Mouse (Mus musculus) MEL (cell line): ENCODE results near the gene Padi6. TPM values are rescaled to one million over a fixed set of nuclear protein-coding genes. Genes with fewer than 3 reads are reported as not detected.

Experiments
- DNase-seq: peaks from one replicate; pipeline ENCODE4 v3.0.0; 2011; ENCODE audit warnings: low read depth, low spot score
- H3K27ac ChIP-seq: 2 replicates; pipeline ENCODE4 v1.5.1; 2012; ENCODE audit warnings: low read depth, mild to moderate bottlenecking, control low read depth, low read length, moderate library complexity; ENCODE audit not compliant: control insufficient read depth
- H3K27me3 ChIP-seq, 2 experiments: fragments of 150-350 bp in 1 of 2; sonication (generic) in 1 of 2; 2 replicates each; pipeline ENCODE4 v1.6.1; 2012; ENCODE audit warnings: low read length in 2 of 2, mild to moderate bottlenecking in 2 of 2, improper control_type of control experiment in 1 of 2, moderate library complexity in 1 of 2; ENCODE audit not compliant: insufficient read depth in 2 of 2, control insufficient read depth in 1 of 2
- H3K36me3 ChIP-seq, 2 experiments: 2 replicates each; pipeline ENCODE4 v1.6.1; 2012 to 2014; ENCODE audit warnings: low read length in 2 of 2, improper control_type of control experiment in 1 of 2, inconsistent platforms in 1 of 2, mild to moderate bottlenecking in 1 of 2; ENCODE audit not compliant: insufficient read depth in 2 of 2, control insufficient read depth in 1 of 2
- H3K4me1 ChIP-seq, 2 experiments: fragments of 150-350 bp in 1 of 2; sonication (generic) in 1 of 2; 2 replicates each; pipeline ENCODE4 v1.6.1; 2012; ENCODE audit warnings: low read length in 2 of 2, improper control_type of control experiment in 1 of 2, mild to moderate bottlenecking in 1 of 2; ENCODE audit not compliant: insufficient read depth in 2 of 2, control insufficient read depth in 1 of 2
- H3K4me3 ChIP-seq, 2 experiments: fragments of 150-350 bp in 1 of 2; sonication (generic) in 1 of 2; 2 replicates each; pipeline ENCODE4 v1.5.1; 2012; ENCODE audit warnings: low read depth in 2 of 2, low read length in 2 of 2, mild to moderate bottlenecking in 2 of 2, moderate library complexity in 2 of 2, control low read depth in 1 of 2, improper control_type of control experiment in 1 of 2; ENCODE audit not compliant: control insufficient read depth in 1 of 2, insufficient read depth in 1 of 2
- H3K79me2 ChIP-seq: 2 replicates; pipeline ENCODE4 v1.6.1; 2012; ENCODE audit warnings: mild to moderate bottlenecking, low read length, moderate library complexity; ENCODE audit not compliant: control insufficient read depth, poor library complexity, insufficient read depth
- H3K9ac ChIP-seq: 2 replicates; pipeline ENCODE4 v1.6.1; 2012; ENCODE audit warnings: low read depth, mild to moderate bottlenecking, control low read depth, low read length, moderate library complexity; ENCODE audit not compliant: control insufficient read depth, poor library complexity, severe bottlenecking
- H3K9me3 ChIP-seq: fragments of 150-350 bp; sonication (generic); replicated peaks from 2 replicates; pipeline ENCODE4 v1.6.1; 2012; ENCODE audit warnings: mild to moderate bottlenecking, low read length, improper control_type of control experiment, moderate library complexity; ENCODE audit not compliant: insufficient read depth
- BHLHE40 ChIP-seq: IDR thresholded peaks from 2 replicates; pipeline ENCODE4 v1.6.1; 2012; ENCODE audit warnings: low read depth, mild to moderate bottlenecking, inconsistent platforms, low read length, improper control_type of control experiment, borderline replicate concordance
- CHD1 ChIP-seq: IDR thresholded peaks from 2 replicates; pipeline ENCODE4 v1.6.1; 2012; ENCODE audit warnings: low read depth, mild to moderate bottlenecking, inconsistent platforms, low read length, improper control_type of control experiment
- CHD2 ChIP-seq: IDR thresholded peaks from 2 replicates; pipeline ENCODE4 v1.6.1; 2011; ENCODE audit warnings: low read length, improper control_type of control experiment
- CTCF ChIP-seq, 3 experiments: IDR thresholded peaks in 2 of 3; conservative IDR thresholded peaks in 1 of 3; 2 replicates each; pipeline ENCODE4 v1.5.1; 2011 to 2012; ENCODE audit warnings: low read length in 3 of 3, low read depth in 2 of 3, mild to moderate bottlenecking in 2 of 3, improper control_type of control experiment in 1 of 3, inconsistent platforms in 1 of 3, mixed read lengths in 1 of 3, moderate library complexity in 1 of 3; ENCODE audit not compliant: control insufficient read depth in 1 of 3, insufficient read depth in 1 of 3, poor library complexity in 1 of 3, severe bottlenecking in 1 of 3
- E2F4 ChIP-seq: IDR thresholded peaks from 2 replicates; pipeline ENCODE4 v1.6.1; 2011; ENCODE audit warnings: low read depth, low read length, improper control_type of control experiment, borderline replicate concordance
- ELF1 ChIP-seq: IDR thresholded peaks from 2 replicates; pipeline ENCODE4 v1.6.1; 2014; ENCODE audit warnings: low read depth, mild to moderate bottlenecking, inconsistent platforms, low read length, improper control_type of control experiment, moderate library complexity
- EP300 ChIP-seq, 2 experiments: IDR thresholded peaks; 2 replicates each; pipeline ENCODE4 v1.6.1; 2011; ENCODE audit warnings: improper control_type of control experiment in 2 of 2, low read length in 2 of 2, low read depth in 1 of 2, mild to moderate bottlenecking in 1 of 2
- ETS1 ChIP-seq: IDR thresholded peaks from 2 replicates; pipeline ENCODE4 v1.6.1; 2012; ENCODE audit warnings: low read depth, mild to moderate bottlenecking, inconsistent platforms, low read length, improper control_type of control experiment, moderate library complexity
- GABPA ChIP-seq: IDR thresholded peaks from 2 replicates; pipeline ENCODE4 v1.6.1; 2012; ENCODE audit warnings: low read depth, mild to moderate bottlenecking, inconsistent platforms, low read length, improper control_type of control experiment, moderate library complexity
- GATA1 ChIP-seq: IDR thresholded peaks from 2 replicates; pipeline ENCODE4 v1.6.1; 2011; ENCODE audit warnings: low read depth, low read length, improper control_type of control experiment
- HCFC1 ChIP-seq: IDR thresholded peaks from 2 replicates; pipeline ENCODE4 v1.6.1; 2012; ENCODE audit warnings: low read depth, mild to moderate bottlenecking, inconsistent platforms, low read length, improper control_type of control experiment, moderate library complexity
- JUND ChIP-seq: IDR thresholded peaks from 2 replicates; pipeline ENCODE4 v1.6.1; 2011; ENCODE audit warnings: low read depth, mild to moderate bottlenecking, improper control_type of control experiment, low read length
- MAFK ChIP-seq: IDR thresholded peaks from 2 replicates; pipeline ENCODE4 v1.6.1; 2011; ENCODE audit warnings: low read depth, mild to moderate bottlenecking, low read length, improper control_type of control experiment, borderline replicate concordance
- MAX ChIP-seq: IDR thresholded peaks from 2 replicates; pipeline ENCODE4 v1.6.1; 2011; ENCODE audit warnings: low read length, improper control_type of control experiment
- MAZ ChIP-seq: IDR thresholded peaks from 2 replicates; pipeline ENCODE4 v1.6.1; 2012; ENCODE audit warnings: low read depth, mild to moderate bottlenecking, inconsistent platforms, low read length, improper control_type of control experiment
- MEF2A ChIP-seq: IDR thresholded peaks from 2 replicates; pipeline ENCODE4 v1.6.1; 2014; ENCODE audit warnings: low read depth, mild to moderate bottlenecking, inconsistent platforms, low read length, improper control_type of control experiment; ENCODE audit not compliant: poor library complexity, insufficient replicate concordance, severe bottlenecking; ENCODE audit errors: extremely low read depth
- MXI1 ChIP-seq: IDR thresholded peaks from 2 replicates; pipeline ENCODE4 v1.6.1; 2011; ENCODE audit warnings: mild to moderate bottlenecking, low read depth, low read length, improper control_type of control experiment
- MYC ChIP-seq: IDR thresholded peaks from 2 replicates; pipeline ENCODE4 v1.6.1; 2011; ENCODE audit warnings: low read depth, mild to moderate bottlenecking, low read length, improper control_type of control experiment, moderate library complexity
- NELFE ChIP-seq: IDR thresholded peaks from 2 replicates; pipeline ENCODE4 v1.6.1; 2011; ENCODE audit warnings: low read depth, low read length, improper control_type of control experiment
- POLR2A ChIP-seq, 2 experiments: IDR thresholded peaks; 2 replicates each; pipeline ENCODE4 v1.6.1; 2011 to 2012; ENCODE audit warnings: low read length in 2 of 2, mild to moderate bottlenecking in 2 of 2, control low read depth in 1 of 2, improper control_type of control experiment in 1 of 2, low read depth in 1 of 2, moderate library complexity in 1 of 2; ENCODE audit not compliant: control insufficient read depth in 1 of 2, insufficient read depth in 1 of 2, poor library complexity in 1 of 2
- POLR2AphosphoS5 ChIP-seq: IDR thresholded peaks from 2 replicates; pipeline ENCODE4 v1.6.1; 2012; ENCODE audit warnings: low read depth, borderline replicate concordance, mild to moderate bottlenecking, inconsistent platforms, low read length, moderate library complexity, mixed read lengths
- RAD21 ChIP-seq: IDR thresholded peaks from 2 replicates; pipeline ENCODE4 v1.6.1; 2011; ENCODE audit warnings: mild to moderate bottlenecking, low read depth, low read length, improper control_type of control experiment
- RCOR1 ChIP-seq: IDR thresholded peaks from 2 replicates; pipeline ENCODE4 v1.6.1; 2012; ENCODE audit warnings: low read depth, mild to moderate bottlenecking, inconsistent platforms, low read length, improper control_type of control experiment
- SIN3A ChIP-seq: IDR thresholded peaks from 2 replicates; pipeline ENCODE4 v1.6.1; 2012; ENCODE audit warnings: low read length, improper control_type of control experiment, inconsistent platforms
- SMC3 ChIP-seq: IDR thresholded peaks from 2 replicates; pipeline ENCODE4 v1.6.1; 2011; ENCODE audit warnings: low read depth, low read length, improper control_type of control experiment
- TAL1 ChIP-seq: IDR thresholded peaks from 2 replicates; pipeline ENCODE4 v1.6.1; 2012; ENCODE audit warnings: mild to moderate bottlenecking, inconsistent platforms, low read length, moderate library complexity, mixed read lengths
- TCF12 ChIP-seq: IDR thresholded peaks from 2 replicates; pipeline ENCODE4 v1.6.1; 2014; ENCODE audit warnings: low read depth, mild to moderate bottlenecking, inconsistent platforms, low read length, improper control_type of control experiment, moderate library complexity
- USF2 ChIP-seq, 2 experiments: IDR thresholded peaks; 2 replicates each; pipeline ENCODE4 v1.6.1; 2011 to 2012; ENCODE audit warnings: improper control_type of control experiment in 2 of 2, low read length in 2 of 2, borderline replicate concordance in 1 of 2, inconsistent platforms in 1 of 2, low read depth in 1 of 2, mild to moderate bottlenecking in 1 of 2; ENCODE audit not compliant: insufficient read depth in 1 of 2
- ZC3H11A ChIP-seq: IDR thresholded peaks from 2 replicates; pipeline ENCODE4 v1.6.1; 2012; ENCODE audit warnings: low read depth, mild to moderate bottlenecking, inconsistent platforms, low read length, improper control_type of control experiment
- ZMIZ1 ChIP-seq: IDR thresholded peaks from 2 replicates; pipeline ENCODE4 v1.6.1; 2012; ENCODE audit warnings: low read depth, mild to moderate bottlenecking, inconsistent platforms, low read length, improper control_type of control experiment, moderate library complexity
- polyA plus RNA-seq, 2 experiments: library from polyadenylated mRNA; stranded (reverse) in 1 of 2; unstranded in 1 of 2; fragments of >175 nt in 1 of 2; fragments of >200 nt in 1 of 2; gene quantifications; 2 replicates each; pipeline versions ENCODE4 v1.2.1 to v1.2.4; 2012; ENCODE audit warnings: low replicate concordance in 2 of 2, low read depth in 1 of 2; ENCODE audit not compliant: insufficient read length in 2 of 2, insufficient read depth in 1 of 2, missing spikeins in 1 of 2
- total RNA-seq: library from RNA; depleted of rRNA; stranded (reverse); fragments of 300-350 nt; gene quantifications from 2 replicates; pipeline ENCODE4 v1.2.3, GENCODE M21; 2012

Padi6 gene
- total and polyA plus RNA-seq, 3 experiments: not detected

DNA sequence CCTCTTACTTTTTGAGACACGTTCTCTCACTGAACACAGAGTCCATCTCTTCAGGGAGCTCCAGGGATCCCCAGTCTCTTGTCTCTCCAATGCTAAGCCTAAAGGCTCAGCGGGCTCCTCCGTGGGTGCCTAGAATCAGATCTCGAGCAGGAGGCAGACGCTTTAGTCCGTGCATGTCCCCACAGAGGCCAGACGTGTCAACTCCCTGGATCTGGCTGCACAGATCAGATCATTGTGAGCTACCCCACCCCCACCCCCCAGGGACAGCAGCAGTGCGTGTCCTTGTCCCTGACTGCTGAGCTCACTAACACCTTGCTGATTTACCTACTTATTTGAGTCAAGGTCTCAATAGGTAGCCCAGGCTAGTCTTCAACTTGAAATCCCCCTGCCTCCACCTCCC is 58.8 kb downstream of the Padi6 start:
- DNase-seq: no peak
- no peak overlapping the region for H3K9ac ChIP-seq
- H3K4me1 ChIP-seq: peaks cover 5 to 21% of the 10 kb centered on the region in 2 experiments

DNA sequence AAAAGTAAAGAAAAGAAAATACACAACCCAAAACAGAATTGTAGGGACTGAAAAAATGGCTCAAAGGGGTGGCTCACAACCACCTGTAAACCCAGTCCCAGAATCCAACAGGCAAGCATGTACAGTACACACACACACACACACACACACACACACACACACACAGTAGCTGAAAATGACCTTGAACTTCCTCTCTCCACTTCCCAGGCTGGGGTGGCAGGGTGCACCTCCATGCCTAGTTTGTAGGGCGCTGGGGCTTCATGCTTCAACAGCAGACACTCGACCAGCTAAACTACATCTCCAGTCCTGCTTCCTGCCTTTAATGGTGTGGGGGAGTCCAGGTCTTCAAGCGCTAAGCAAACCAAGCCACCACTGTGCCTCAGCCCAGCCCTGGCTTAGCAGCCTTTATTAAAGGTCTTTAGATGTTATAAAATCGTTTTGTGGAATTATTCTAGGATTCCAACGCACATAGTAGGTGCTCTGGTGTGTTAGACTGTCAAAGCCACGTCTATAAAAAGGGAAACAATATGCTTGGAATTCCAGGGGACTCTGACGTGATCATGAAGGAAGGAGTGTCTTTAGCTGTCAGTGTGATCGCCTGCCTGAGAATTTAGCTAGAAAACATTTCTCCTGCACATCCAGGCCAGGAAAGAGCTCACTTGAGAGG is 61.6 kb downstream of the Padi6 start:
- peak; percentile 59 for DNase-seq
- H3K4me3 ChIP-seq: no peak overlapping the region
- H3K27me3 ChIP-seq: no peaks in the 10 kb centered on the region
- H3K9me3 ChIP-seq: no peaks in the 10 kb centered on the region
- H3K4me1 ChIP-seq: peaks cover 5 to 21% of the 10 kb centered on the region in 2 experiments
- no peaks in the 10 kb centered on the region for H3K79me2 ChIP-seq
- H3K27ac ChIP-seq: peak overlapping the region; percentile 22; the same call in 1 of the 2 replicates
- peaks cover 0 to 17% of the 10 kb centered on the region in 2 experiments; a peak in 2 of 4 replicates for H3K36me3 ChIP-seq
- no peak overlapping the region; the same call in 1 of the 2 replicates for H3K9ac ChIP-seq
- TF ChIP-seq EP300 (IDR thresholded peaks at IDR 0.05; ENCODE audit: low read depth in 1 of 2, low read length in 2 of 2) (0 out of 4 replicates have a peak, but pooled peaks have one; percentile 26 to 30), RCOR1 (no peak), CTCF (IDR thresholded peaks at IDR 0.05 in 2 of 3, conservative IDR thresholded peaks at IDR 0.05 in 1 of 3; ENCODE audit: control insufficient read depth in 1 of 3, insufficient read depth in 1 of 3, low read depth in 2 of 3, low read length in 3 of 3, poor library complexity in 1 of 3, severe bottlenecking in 1 of 3) (no peak), BHLHE40 (no peak), POLR2AphosphoS5 (no peak), E2F4 (no peak), ZMIZ1 (no peak), NELFE (no peak), TAL1 (no peak), CHD1 (no peak), ETS1 (no peak), SMC3 (0 out of 2 replicates have a peak, but pooled peaks have one; percentile 6), ZC3H11A (no peak), MYC (0 out of 2 replicates have a peak, but pooled peaks have one; percentile 36), MEF2A (no peak), MAZ (no peak), ELF1 (no peak), GABPA (no peak), USF2 (IDR thresholded peaks at IDR 0.05; ENCODE audit: borderline replicate concordance in 1 of 2, insufficient read depth in 1 of 2, low read depth in 1 of 2, low read length in 2 of 2) (no peak), MXI1 (peak; percentile 20; the same call in 1 of the 2 replicates), CHD2 (no peak), HCFC1 (no peak), TCF12 (0 out of 2 replicates have a peak, but pooled peaks have one; percentile 8), RAD21 (no peak), MAX (no peak), SIN3A (no peak)

More for the DNA sequence above, 58.8 kb downstream of the Padi6 start:
- H3K27ac ChIP-seq: peak overlapping the region; percentile 85; the same call in 1 of the 2 replicates
- no peaks in the 10 kb centered on the region for H3K79me2 ChIP-seq
- no peak overlapping the region for H3K4me3 ChIP-seq
- H3K9me3 ChIP-seq: no peaks in the 10 kb centered on the region
- H3K36me3 ChIP-seq: peaks cover 0 to 17% of the 10 kb centered on the region in 2 experiments; a peak in 2 of 4 replicates
- TF ChIP-seq POLR2A (IDR thresholded peaks at IDR 0.05; ENCODE audit: control insufficient read depth in 1 of 2, insufficient read depth in 1 of 2, low read depth in 1 of 2, low read length in 2 of 2, poor library complexity in 1 of 2): no peak
- TF ChIP-seq ELF1: no peak
- no peak for TF ChIP-seq SIN3A
- TF ChIP-seq CHD2: no peak
- TF ChIP-seq JUND: no peak
- no peak for TF ChIP-seq MAFK
- TF ChIP-seq GATA1: no peak
- no peak for TF ChIP-seq USF2 (IDR thresholded peaks at IDR 0.05; ENCODE audit: borderline replicate concordance in 1 of 2, insufficient read depth in 1 of 2, low read depth in 1 of 2, low read length in 2 of 2)
- no peak for TF ChIP-seq ETS1
- TF ChIP-seq HCFC1: no peak
- no peak for TF ChIP-seq TCF12
- no peak for TF ChIP-seq GABPA
- TF ChIP-seq, all 39 proteins: peak for 0
- no peaks in the 10 kb centered on the region for H3K27me3 ChIP-seq
